Comparison of ENCODE assay signal across 8 mouse cellular contexts in the genomic region with DNA sequence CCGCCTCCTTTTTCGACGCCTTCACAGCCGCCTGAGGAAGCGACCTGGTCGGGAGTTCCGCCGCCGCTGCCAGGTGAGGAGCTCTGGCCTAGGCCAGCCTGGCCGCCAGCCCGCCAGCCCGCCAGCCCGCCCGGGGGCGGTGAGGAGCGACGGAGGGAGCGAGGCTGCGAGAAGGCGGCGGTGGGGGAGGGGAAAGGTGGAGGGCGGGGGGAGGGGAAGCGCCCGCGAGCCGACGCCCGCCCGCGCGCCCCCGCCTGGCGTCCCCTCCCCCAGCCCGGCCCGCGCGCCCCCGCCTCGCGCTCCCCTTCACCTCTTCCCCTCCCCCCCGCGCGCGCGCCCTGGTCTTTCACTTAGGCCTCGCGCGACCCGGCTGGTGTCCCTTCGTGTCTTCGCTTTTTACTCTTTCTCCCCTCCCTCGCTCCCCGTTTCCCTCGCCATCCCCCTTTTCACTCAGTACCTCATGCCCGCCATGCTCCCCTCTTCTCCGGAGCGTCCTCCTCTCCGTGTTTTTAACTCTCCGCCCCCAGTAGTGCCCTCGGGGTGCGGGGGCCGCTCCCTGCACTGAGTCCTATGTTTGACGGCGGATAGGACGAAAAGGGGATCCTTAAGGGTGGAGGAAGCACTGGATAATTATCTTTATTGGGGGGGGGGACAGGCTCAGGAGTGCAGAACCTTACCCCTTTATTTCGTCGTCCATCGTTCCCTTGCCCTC. TPM values are rescaled to one million over a fixed set of nuclear protein-coding genes. Genes with fewer than 3 reads are reported as not detected.
DNase-seq lines count a peak whose midpoint lies in the region; ATAC-seq and TF ChIP-seq lines count a peak whose summit lies in the region.

No protein-coding gene starts in this region.

- TF ChIP-seq CTCF in hindbrain, postnatal 0 days (IDR thresholded peaks at IDR 0.05; ENCODE audit: low read depth), result no peak

- peak; percentile 4 for ATAC-seq in hindbrain, postnatal 0 days
- ATAC-seq in limb, embryonic 11.5 days (ENCODE audit: insufficient number of reproducible peaks, low FRiP score, low TSS enrichment, low read depth), result peak; percentile 19; the same call in 1 of the 2 replicates
- ATAC-seq in midbrain, embryonic 14.5 days (ENCODE audit: low FRiP score, low TSS enrichment), result peak; percentile 56
- ATAC-seq in stomach, embryonic 14.5 days (ENCODE audit: insufficient number of reproducible peaks, insufficient read depth, low FRiP score, low read depth), result peak; percentile 11; the same call in 1 of the 2 replicates

- H3K36me3 ChIP-seq in hindbrain, postnatal 0 days (ENCODE audit: insufficient read depth, low read length), result no peaks in the 10 kb centered on the region
- peaks cover 3% of the 10 kb centered on the region; the same call in 1 of the 2 replicates for H3K36me3 ChIP-seq in limb, embryonic 11.5 days (ENCODE audit: control insufficient read depth, insufficient read depth, low read length)
- H3K36me3 ChIP-seq in midbrain, embryonic 14.5 days (ENCODE audit: control insufficient read depth, insufficient read depth, low read length), result no peaks in the 10 kb centered on the region
- no peaks in the 10 kb centered on the region for H3K36me3 ChIP-seq in stomach, embryonic 14.5 days (ENCODE audit: control insufficient read depth, insufficient read depth, low read length)

- H3K27me3 ChIP-seq in hindbrain, postnatal 0 days (ENCODE audit: insufficient read depth, low read length), result no peaks in the 10 kb centered on the region
- no peaks in the 10 kb centered on the region for H3K27me3 ChIP-seq in limb, embryonic 11.5 days (ENCODE audit: control insufficient read depth, insufficient read depth, low read length)
- H3K27me3 ChIP-seq in midbrain, embryonic 14.5 days (ENCODE audit: control insufficient read depth, insufficient read depth, low read length), result no peaks in the 10 kb centered on the region
- H3K27me3 ChIP-seq in stomach, embryonic 14.5 days (ENCODE audit: control insufficient read depth, insufficient read depth, low read length), result no peaks in the 10 kb centered on the region

- H3K27ac ChIP-seq in hindbrain, postnatal 0 days, result peak overlapping the region; percentile 96
- peak overlapping the region; percentile 97 for H3K27ac ChIP-seq in limb, embryonic 11.5 days (replicated peaks; ENCODE audit: low read depth, low read length)
- peak overlapping the region; percentile 97 for H3K27ac ChIP-seq in midbrain, embryonic 14.5 days (replicated peaks; ENCODE audit: low read depth, low read length)
- peak overlapping the region; percentile 96 for H3K27ac ChIP-seq in stomach, embryonic 14.5 days (ENCODE audit: low read length)

- H3K4me1 ChIP-seq in hindbrain, postnatal 0 days (ENCODE audit: insufficient read depth, low read length), result peaks cover 12% of the 10 kb centered on the region; the same call in 1 of the 2 replicates
- peaks cover 5% of the 10 kb centered on the region; the same call in 1 of the 2 replicates for H3K4me1 ChIP-seq in limb, embryonic 11.5 days (ENCODE audit: control insufficient read depth, insufficient read depth, low read length)
- H3K4me1 ChIP-seq in midbrain, embryonic 14.5 days (ENCODE audit: control insufficient read depth, insufficient read depth, low read length), result peaks cover 19% of the 10 kb centered on the region
- H3K4me1 ChIP-seq in stomach, embryonic 14.5 days (ENCODE audit: control insufficient read depth, insufficient read depth, low read length), result peaks cover 12% of the 10 kb centered on the region

- H3K4me2 ChIP-seq in hindbrain, postnatal 0 days (ENCODE audit: low read depth, low read length), result peak overlapping the region; percentile 92
- H3K4me2 ChIP-seq in limb, embryonic 11.5 days (ENCODE audit: low read depth, severe bottlenecking), result peak overlapping the region; percentile 75
- H3K4me2 ChIP-seq in midbrain, embryonic 14.5 days (ENCODE audit: low read length), result peak overlapping the region; percentile 77
- peak overlapping the region; percentile 84 for H3K4me2 ChIP-seq in stomach, embryonic 14.5 days (replicated peaks; ENCODE audit: low read depth, low read length)

- peak; percentile 52 for DNase-seq in layer of hippocampus, adult 11-12 months (ENCODE audit: low spot score)
- DNase-seq in layer of hippocampus, adult 9-10 months (ENCODE audit: low spot score), result no peak
- DNase-seq in cerebellum, postnatal 10 days, result peak; percentile 93 to 95
- DNase-seq in frontal cortex, postnatal 10 days (ENCODE audit: low spot score in 2 of 2), result peak; percentile 47 to 55
- DNase-seq in hindbrain, postnatal 0 days (ENCODE audit: low spot score), result peak; percentile 86
- peak; percentile 90 for DNase-seq in limb, embryonic 11.5 days (ENCODE audit: low spot score)
- peak; percentile 89 for DNase-seq in midbrain, embryonic 14.5 days

- H3K9ac ChIP-seq in hindbrain, postnatal 0 days (replicated peaks; ENCODE audit: low read length), result peak overlapping the region; percentile 95
- peak overlapping the region; percentile 94 for H3K9ac ChIP-seq in limb, embryonic 11.5 days (ENCODE audit: low read length)
- peak overlapping the region; percentile 87 for H3K9ac ChIP-seq in midbrain, embryonic 14.5 days (replicated peaks; ENCODE audit: low read length)
- peak overlapping the region; percentile 84 for H3K9ac ChIP-seq in stomach, embryonic 14.5 days (replicated peaks; ENCODE audit: low read depth, low read length)

- 0% methylated on average over 33 of the region's 68 CpGs for WGBS in hindbrain, postnatal 0 days
- WGBS in limb, embryonic 11.5 days, result under 1% methylated on average over 23 of the region's 68 CpGs
- WGBS in midbrain, embryonic 14.5 days, result under 1% methylated on average over 37 of the region's 68 CpGs
- WGBS in stomach, embryonic 14.5 days, result under 1% methylated on average over 26 of the region's 68 CpGs

- peak overlapping the region; percentile 80 for H3K4me3 ChIP-seq in hindbrain, postnatal 0 days (ENCODE audit: low read length)
- H3K4me3 ChIP-seq in limb, embryonic 11.5 days (ENCODE audit: low read depth, low read length), result peak overlapping the region; percentile 91
- peak overlapping the region; percentile 91 for H3K4me3 ChIP-seq in midbrain, embryonic 14.5 days (replicated peaks; ENCODE audit: low read depth, low read length)
- peak overlapping the region; percentile 80 for H3K4me3 ChIP-seq in stomach, embryonic 14.5 days (ENCODE audit: low read depth, low read length)

- no peaks in the 10 kb centered on the region for H3K9me3 ChIP-seq in hindbrain, postnatal 0 days (ENCODE audit: low read length)
- no peaks in the 10 kb centered on the region for H3K9me3 ChIP-seq in limb, embryonic 11.5 days (ENCODE audit: control insufficient read depth, low read length)
- H3K9me3 ChIP-seq in midbrain, embryonic 14.5 days (ENCODE audit: control insufficient read depth, low read length), result no peaks in the 10 kb centered on the region
- no peaks in the 10 kb centered on the region for H3K9me3 ChIP-seq in stomach, embryonic 14.5 days (ENCODE audit: control insufficient read depth, low read depth, low read length)

RNA-seq across cellular contexts. Expression of a gene that starts 0.5 kb away (rescaled TPM):
- total RNA-seq in hindbrain, postnatal 0 days (2014; rRNA removed), result 31.5 and 32.1 TPM in 2 replicates
- polyA plus RNA-seq in hindbrain, postnatal 0 days (2015; fragmentation: Nextera tagmentation; extraction: Ambion mirVana), result 13.7 and 14.2 TPM in 2 replicates
- 16.2 and 18.9 TPM in 2 replicates for polyA plus RNA-seq in limb, embryonic 11.5 days (2014; fragmentation: Nextera tagmentation; extraction: Ambion mirVana)
- polyA plus RNA-seq in midbrain, embryonic 14.5 days (2014; fragmentation: Nextera tagmentation; extraction: Ambion mirVana), result 16.0 and 22.9 TPM in 2 replicates
- 22.3 and 28.7 TPM in 2 replicates for polyA plus RNA-seq in stomach, embryonic 14.5 days (2014; fragmentation: Nextera tagmentation; extraction: Ambion mirVana)

RNA-seq across cellular contexts. Expression of a gene that starts 28.5 kb away (rescaled TPM):
- total RNA-seq in hindbrain, postnatal 0 days (2014; rRNA removed), result 38.8 and 48.4 TPM in 2 replicates
- 5.4 and 5.9 TPM in 2 replicates for polyA plus RNA-seq in hindbrain, postnatal 0 days (2015; fragmentation: Nextera tagmentation; extraction: Ambion mirVana)
- polyA plus RNA-seq in limb, embryonic 11.5 days (2014; fragmentation: Nextera tagmentation; extraction: Ambion mirVana), result 3.9 and 5.5 TPM in 2 replicates
- polyA plus RNA-seq in midbrain, embryonic 14.5 days (2014; fragmentation: Nextera tagmentation; extraction: Ambion mirVana), result 7.3 and 7.6 TPM in 2 replicates
- 3.0 and 3.6 TPM in 2 replicates for polyA plus RNA-seq in stomach, embryonic 14.5 days (2014; fragmentation: Nextera tagmentation; extraction: Ambion mirVana)

RNA-seq across cellular contexts. Expression of a gene that starts 39.5 kb away (rescaled TPM):
- total RNA-seq in hindbrain, postnatal 0 days (2014; rRNA removed), result 12.7 and 27.0 TPM in 2 replicates
- polyA plus RNA-seq in hindbrain, postnatal 0 days (2015; fragmentation: Nextera tagmentation; extraction: Ambion mirVana), result 15.4 and 17.0 TPM in 2 replicates
- polyA plus RNA-seq in limb, embryonic 11.5 days (2014; fragmentation: Nextera tagmentation; extraction: Ambion mirVana), result 16.7 TPM in 2 replicates
- 11.4 and 12.9 TPM in 2 replicates for polyA plus RNA-seq in midbrain, embryonic 14.5 days (2014; fragmentation: Nextera tagmentation; extraction: Ambion mirVana)
- polyA plus RNA-seq in stomach, embryonic 14.5 days (2014; fragmentation: Nextera tagmentation; extraction: Ambion mirVana), result 18.8 and 21.4 TPM in 2 replicates

RNA-seq across cellular contexts. Expression of a gene that starts 45.5 kb away (rescaled TPM):
- total RNA-seq in hindbrain, postnatal 0 days (2014; rRNA removed), result 97.8 and 105 TPM in 2 replicates
- polyA plus RNA-seq in hindbrain, postnatal 0 days (2015; fragmentation: Nextera tagmentation; extraction: Ambion mirVana), result 70.1 and 72.0 TPM in 2 replicates
- 58.0 and 58.3 TPM in 2 replicates for polyA plus RNA-seq in limb, embryonic 11.5 days (2014; fragmentation: Nextera tagmentation; extraction: Ambion mirVana)
- polyA plus RNA-seq in midbrain, embryonic 14.5 days (2014; fragmentation: Nextera tagmentation; extraction: Ambion mirVana), result 44.0 and 46.6 TPM in 2 replicates
- polyA plus RNA-seq in stomach, embryonic 14.5 days (2014; fragmentation: Nextera tagmentation; extraction: Ambion mirVana), result 114 and 119 TPM in 2 replicates

RNA-seq across cellular contexts. Expression of a gene that starts 50.2 kb away (rescaled TPM):
- total RNA-seq in hindbrain, postnatal 0 days (2014; rRNA removed), result 0.21 and 0.83 TPM in 2 replicates
- polyA plus RNA-seq in hindbrain, postnatal 0 days (2015; fragmentation: Nextera tagmentation; extraction: Ambion mirVana), result 1.2 and 1.4 TPM in 2 replicates
- polyA plus RNA-seq in limb, embryonic 11.5 days (2014; fragmentation: Nextera tagmentation; extraction: Ambion mirVana), result 11.0 and 11.3 TPM in 2 replicates
- polyA plus RNA-seq in midbrain, embryonic 14.5 days (2014; fragmentation: Nextera tagmentation; extraction: Ambion mirVana), result 2.1 and 2.7 TPM in 2 replicates
- polyA plus RNA-seq in stomach, embryonic 14.5 days (2014; fragmentation: Nextera tagmentation; extraction: Ambion mirVana), result 20.6 and 21.4 TPM in 2 replicates

Comparison
In these comparisons a context has a peak if more than half of its experiments do, and no peak if none do; other contexts are left out.
1. ATAC-seq: peak in every context shown above with its lines; median percentile 56 in midbrain, embryonic 14.5 days; 19 in limb, embryonic 11.5 days; 11 in stomach, embryonic 14.5 days; 4 in hindbrain, postnatal 0 days.